Mouse (Mus musculus) MEL (cell line): Measurements from ENCODE around the gene Nasp. TPM values are rescaled to one million over a fixed set of nuclear protein-coding genes. Genes with fewer than 3 reads are reported as not detected.

ENCODE experiments used
- DNase-seq: peaks from one replicate; pipeline ENCODE4 v3.0.0; 2011; ENCODE audit warnings: low read depth, low spot score
- H3K27ac ChIP-seq: 2 replicates; pipeline ENCODE4 v1.5.1; 2012; ENCODE audit warnings: low read depth, mild to moderate bottlenecking, control low read depth, low read length, moderate library complexity; ENCODE audit not compliant: control insufficient read depth
- H3K27me3 ChIP-seq, 2 experiments: fragments of 150-350 bp in 1 of 2; sonication (generic) in 1 of 2; 2 replicates each; pipeline ENCODE4 v1.6.1; 2012; ENCODE audit warnings: low read length in 2 of 2, mild to moderate bottlenecking in 2 of 2, improper control_type of control experiment in 1 of 2, moderate library complexity in 1 of 2; ENCODE audit not compliant: insufficient read depth in 2 of 2, control insufficient read depth in 1 of 2
- H3K36me3 ChIP-seq, 2 experiments: 2 replicates each; pipeline ENCODE4 v1.6.1; 2012 to 2014; ENCODE audit warnings: low read length in 2 of 2, improper control_type of control experiment in 1 of 2, inconsistent platforms in 1 of 2, mild to moderate bottlenecking in 1 of 2; ENCODE audit not compliant: insufficient read depth in 2 of 2, control insufficient read depth in 1 of 2
- H3K4me1 ChIP-seq, 2 experiments: fragments of 150-350 bp in 1 of 2; sonication (generic) in 1 of 2; 2 replicates each; pipeline ENCODE4 v1.6.1; 2012; ENCODE audit warnings: low read length in 2 of 2, improper control_type of control experiment in 1 of 2, mild to moderate bottlenecking in 1 of 2; ENCODE audit not compliant: insufficient read depth in 2 of 2, control insufficient read depth in 1 of 2
- H3K4me3 ChIP-seq, 2 experiments: fragments of 150-350 bp in 1 of 2; sonication (generic) in 1 of 2; 2 replicates each; pipeline ENCODE4 v1.5.1; 2012; ENCODE audit warnings: low read depth in 2 of 2, low read length in 2 of 2, mild to moderate bottlenecking in 2 of 2, moderate library complexity in 2 of 2, control low read depth in 1 of 2, improper control_type of control experiment in 1 of 2; ENCODE audit not compliant: control insufficient read depth in 1 of 2, insufficient read depth in 1 of 2
- H3K79me2 ChIP-seq: 2 replicates; pipeline ENCODE4 v1.6.1; 2012; ENCODE audit warnings: mild to moderate bottlenecking, low read length, moderate library complexity; ENCODE audit not compliant: control insufficient read depth, poor library complexity, insufficient read depth
- H3K9ac ChIP-seq: 2 replicates; pipeline ENCODE4 v1.6.1; 2012; ENCODE audit warnings: low read depth, mild to moderate bottlenecking, control low read depth, low read length, moderate library complexity; ENCODE audit not compliant: control insufficient read depth, poor library complexity, severe bottlenecking
- H3K9me3 ChIP-seq: fragments of 150-350 bp; sonication (generic); replicated peaks from 2 replicates; pipeline ENCODE4 v1.6.1; 2012; ENCODE audit warnings: mild to moderate bottlenecking, low read length, improper control_type of control experiment, moderate library complexity; ENCODE audit not compliant: insufficient read depth
- BHLHE40 ChIP-seq: IDR thresholded peaks from 2 replicates; pipeline ENCODE4 v1.6.1; 2012; ENCODE audit warnings: low read depth, mild to moderate bottlenecking, inconsistent platforms, low read length, improper control_type of control experiment, borderline replicate concordance
- E2F4 ChIP-seq: IDR thresholded peaks from 2 replicates; pipeline ENCODE4 v1.6.1; 2011; ENCODE audit warnings: low read depth, low read length, improper control_type of control experiment, borderline replicate concordance
- ETS1 ChIP-seq: IDR thresholded peaks from 2 replicates; pipeline ENCODE4 v1.6.1; 2012; ENCODE audit warnings: low read depth, mild to moderate bottlenecking, inconsistent platforms, low read length, improper control_type of control experiment, moderate library complexity
- GABPA ChIP-seq: IDR thresholded peaks from 2 replicates; pipeline ENCODE4 v1.6.1; 2012; ENCODE audit warnings: low read depth, mild to moderate bottlenecking, inconsistent platforms, low read length, improper control_type of control experiment, moderate library complexity
- GATA1 ChIP-seq: IDR thresholded peaks from 2 replicates; pipeline ENCODE4 v1.6.1; 2011; ENCODE audit warnings: low read depth, low read length, improper control_type of control experiment
- MAFK ChIP-seq: IDR thresholded peaks from 2 replicates; pipeline ENCODE4 v1.6.1; 2011; ENCODE audit warnings: low read depth, mild to moderate bottlenecking, low read length, improper control_type of control experiment, borderline replicate concordance
- MAZ ChIP-seq: IDR thresholded peaks from 2 replicates; pipeline ENCODE4 v1.6.1; 2012; ENCODE audit warnings: low read depth, mild to moderate bottlenecking, inconsistent platforms, low read length, improper control_type of control experiment
- MEF2A ChIP-seq: IDR thresholded peaks from 2 replicates; pipeline ENCODE4 v1.6.1; 2014; ENCODE audit warnings: low read depth, mild to moderate bottlenecking, inconsistent platforms, low read length, improper control_type of control experiment; ENCODE audit not compliant: poor library complexity, insufficient replicate concordance, severe bottlenecking; ENCODE audit errors: extremely low read depth
- MYB ChIP-seq: IDR thresholded peaks from 2 replicates; pipeline ENCODE4 v1.6.1; 2011; ENCODE audit warnings: mild to moderate bottlenecking, low read depth, low read length, improper control_type of control experiment
- NRF1 ChIP-seq: IDR thresholded peaks from 2 replicates; pipeline ENCODE4 v1.6.1; 2014; ENCODE audit warnings: low read depth, mild to moderate bottlenecking, inconsistent platforms, low read length, improper control_type of control experiment, moderate library complexity; ENCODE audit not compliant: poor library complexity, insufficient read depth, severe bottlenecking
- POLR2AphosphoS2 ChIP-seq: IDR thresholded peaks from 2 replicates; pipeline ENCODE4 v1.6.1; 2011; ENCODE audit warnings: low read length, improper control_type of control experiment
- RAD21 ChIP-seq: IDR thresholded peaks from 2 replicates; pipeline ENCODE4 v1.6.1; 2011; ENCODE audit warnings: mild to moderate bottlenecking, low read depth, low read length, improper control_type of control experiment
- RCOR1 ChIP-seq: IDR thresholded peaks from 2 replicates; pipeline ENCODE4 v1.6.1; 2012; ENCODE audit warnings: low read depth, mild to moderate bottlenecking, inconsistent platforms, low read length, improper control_type of control experiment
- SMC3 ChIP-seq: IDR thresholded peaks from 2 replicates; pipeline ENCODE4 v1.6.1; 2011; ENCODE audit warnings: low read depth, low read length, improper control_type of control experiment
- TAL1 ChIP-seq: IDR thresholded peaks from 2 replicates; pipeline ENCODE4 v1.6.1; 2012; ENCODE audit warnings: mild to moderate bottlenecking, inconsistent platforms, low read length, moderate library complexity, mixed read lengths
- TCF12 ChIP-seq: IDR thresholded peaks from 2 replicates; pipeline ENCODE4 v1.6.1; 2014; ENCODE audit warnings: low read depth, mild to moderate bottlenecking, inconsistent platforms, low read length, improper control_type of control experiment, moderate library complexity
- UBTF ChIP-seq: IDR thresholded peaks from 2 replicates; pipeline ENCODE4 v1.6.1; 2012; ENCODE audit warnings: low read depth, mild to moderate bottlenecking, inconsistent platforms, low read length, improper control_type of control experiment, moderate library complexity, borderline replicate concordance; ENCODE audit not compliant: insufficient read depth
- ZMIZ1 ChIP-seq: IDR thresholded peaks from 2 replicates; pipeline ENCODE4 v1.6.1; 2012; ENCODE audit warnings: low read depth, mild to moderate bottlenecking, inconsistent platforms, low read length, improper control_type of control experiment, moderate library complexity
- polyA plus RNA-seq, 2 experiments: library from polyadenylated mRNA; stranded (reverse) in 1 of 2; unstranded in 1 of 2; fragments of >175 nt in 1 of 2; fragments of >200 nt in 1 of 2; gene quantifications; 2 replicates each; pipeline versions ENCODE4 v1.2.1 to v1.2.4; 2012; ENCODE audit warnings: low replicate concordance in 2 of 2, low read depth in 1 of 2; ENCODE audit not compliant: insufficient read length in 2 of 2, insufficient read depth in 1 of 2, missing spikeins in 1 of 2
- total RNA-seq: library from RNA; depleted of rRNA; stranded (reverse); fragments of 300-350 nt; gene quantifications from 2 replicates; pipeline ENCODE4 v1.2.3, GENCODE M21; 2012

Gene Nasp
- total and polyA plus RNA-seq, 3 experiments, result 133 to 174 TPM; not detected in 1

DNA sequence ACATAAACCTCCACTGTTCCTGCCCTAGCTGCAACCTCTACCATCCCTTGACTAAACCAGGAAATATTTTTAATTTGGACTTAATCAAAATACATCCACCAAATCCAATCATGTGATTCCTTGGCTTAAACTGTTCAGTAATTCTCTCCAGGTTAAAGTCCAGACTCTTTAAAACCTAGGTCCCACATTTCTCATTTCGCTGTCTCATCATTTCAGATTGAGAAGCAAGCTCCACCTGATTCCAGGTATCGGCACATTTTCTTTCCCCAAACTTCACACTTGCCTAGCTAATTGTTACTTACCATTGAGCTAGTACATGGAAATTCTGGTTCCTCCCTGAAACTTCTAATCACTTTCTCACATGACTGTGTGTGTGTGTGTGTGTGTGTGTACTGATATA is 21.7 kb upstream of the Nasp start:
- H3K9ac ChIP-seq, result no peak overlapping the region
- peaks cover 51% of the 10 kb centered on the region for H3K79me2 ChIP-seq
- peaks cover 10 to 28% of the 10 kb centered on the region in 2 experiments for H3K36me3 ChIP-seq
- H3K4me3 ChIP-seq, result no peak overlapping the region
- no peak for TF ChIP-seq MEF2A
- no peak for TF ChIP-seq GATA1
- TF ChIP-seq TCF12, result no peak
- no peak; the same call in 1 of the 2 replicates for TF ChIP-seq TAL1
- no peak for TF ChIP-seq SMC3
- TF ChIP-seq NRF1, result no peak
- TF ChIP-seq ZMIZ1, result no peak
- TF ChIP-seq E2F4, result no peak
- TF ChIP-seq MAFK, result no peak
- TF ChIP-seq MYB, result no peak
- no peak for TF ChIP-seq MAZ
- TF ChIP-seq RCOR1, result no peak
- TF ChIP-seq POLR2AphosphoS2, result no peak
- no peak for TF ChIP-seq GABPA
- TF ChIP-seq ETS1, result no peak
- no peak for TF ChIP-seq BHLHE40
- TF ChIP-seq, all 39 proteins: peak for 0
- Histone ChIP-seq H3K9me3 (no peaks in the 10 kb centered on the region), H3K27me3 (no peaks in the 10 kb centered on the region), H3K27ac (no peak overlapping the region), H3K4me1 (peaks cover 2 to 15% of the 10 kb centered on the region in 2 experiments; a peak in 2 of 4 replicates)
- no peak for DNase-seq

DNA sequence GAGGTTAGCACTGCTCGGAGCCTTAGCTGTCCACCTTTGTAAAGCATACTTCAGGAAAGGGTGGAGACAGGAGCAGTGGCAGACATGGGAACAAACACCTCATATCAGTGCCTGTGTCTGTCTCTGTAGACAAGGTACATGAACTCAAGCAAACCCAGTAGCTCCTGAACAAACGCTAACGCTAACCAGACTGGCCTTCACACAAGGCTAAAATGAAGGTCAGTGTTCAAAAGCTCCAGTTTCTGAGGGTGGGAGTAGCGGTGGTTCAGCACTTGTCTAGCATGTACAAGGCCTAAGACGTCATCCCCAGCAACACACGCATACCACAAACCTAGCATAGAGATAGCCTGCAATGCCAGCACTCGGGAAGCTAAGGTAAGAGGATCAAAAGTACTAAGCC is 17.9 kb upstream of the Nasp start:
- peaks cover 24 to 35% of the 10 kb centered on the region in 2 experiments for H3K36me3 ChIP-seq

More for the DNA sequence above, 17.9 kb upstream of the Nasp start:
- no peak for DNase-seq
- H3K9me3 ChIP-seq, result no peaks in the 10 kb centered on the region
- H3K4me3 ChIP-seq, result no peak overlapping the region
- no peak overlapping the region for H3K9ac ChIP-seq
- H3K27ac ChIP-seq, result no peak overlapping the region
- no peaks in the 10 kb centered on the region for H3K27me3 ChIP-seq
- H3K79me2 ChIP-seq, result peaks cover 43% of the 10 kb centered on the region
- peaks cover 2 to 11% of the 10 kb centered on the region in 2 experiments; a peak in 2 of 4 replicates for H3K4me1 ChIP-seq
- TF ChIP-seq E2F4 (no peak), UBTF (no peak), GATA1 (no peak), RAD21 (no peak)
